Mouse (Mus musculus) lung, postnatal 0 days (tissue): ENCODE results near the gene Slc44a1.

Source experiments
- CTCF ChIP-seq: IDR thresholded peaks from 2 replicates; pipeline ENCODE4 v1.5.1; 2016; ENCODE audit warnings: antibody characterized with exemption, mild to moderate bottlenecking
- EP300 ChIP-seq: IDR thresholded peaks from 2 replicates; pipeline ENCODE4 v1.6.1; 2016; ENCODE audit warnings: antibody characterized with exemption, mild to moderate bottlenecking, control low read depth

GRCm38 (mm10) chr4:53564618-53565017 is 124.4 kb downstream of the Slc44a1 start:
- TF ChIP-seq CTCF = no peak
- TF ChIP-seq EP300 = no peak
